Comparison of ENCODE assay signal across 18 mouse cellular contexts in the genomic region with DNA sequence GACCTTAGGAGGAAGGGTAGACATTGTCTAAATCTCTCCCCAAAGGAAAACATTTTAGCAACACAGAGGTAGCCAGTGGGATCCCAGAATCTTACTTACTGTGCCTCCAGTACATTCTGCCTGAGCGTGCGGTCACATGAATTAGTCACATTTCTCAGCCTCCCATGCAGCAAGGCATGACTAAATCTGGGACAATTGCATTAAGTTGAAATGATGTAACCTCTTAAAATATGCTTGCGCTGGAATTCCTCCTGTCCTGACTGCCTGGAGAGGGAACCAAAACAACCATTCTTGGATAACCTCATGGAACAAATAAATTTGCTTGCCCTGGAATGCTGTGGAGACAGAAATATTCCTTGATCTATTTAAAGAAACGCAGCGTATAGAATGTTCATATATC. TPM values are rescaled to one million over a fixed set of nuclear protein-coding genes. Genes with fewer than 3 reads are reported as not detected.
DNase-seq lines count a peak whose midpoint lies in the region; ATAC-seq and TF ChIP-seq lines count a peak whose summit lies in the region.
"Had no signal": no experiment of that assay in that cellular context is flagged by ENCODE, and none has a peak within 500 bp of the region (broad histone marks: within the 10 kb centered on the region; RNA-seq: fewer than 3 reads in every experiment).

No protein-coding gene starts in this region.

- H3K9ac ChIP-seq in midbrain, embryonic 11.5 days (ENCODE audit: low read length): no peak overlapping the region
- H3K9ac ChIP-seq in intestine, postnatal 0 days (ENCODE audit: low read depth, low read length): no peak overlapping the region
- H3K9ac ChIP-seq: forebrain, embryonic 15.5 days; liver, embryonic 14.5 days; stomach, embryonic 15.5 days had no signal

- WGBS in midbrain, embryonic 11.5 days: 91% methylated on average over 5 of the region's 5 CpGs
- WGBS in intestine, postnatal 0 days: 78% methylated on average over 5 of the region's 5 CpGs

- no peak overlapping the region for H3K4me3 ChIP-seq in midbrain, embryonic 11.5 days (ENCODE audit: low read depth, low read length)
- H3K4me3 ChIP-seq in intestine, postnatal 0 days (ENCODE audit: low read depth, low read length): no peak overlapping the region
- H3K4me3 ChIP-seq: forebrain, embryonic 15.5 days; stomach, embryonic 15.5 days had no signal

- no peaks in the 10 kb centered on the region for H3K27me3 ChIP-seq in midbrain, embryonic 11.5 days (ENCODE audit: control insufficient read depth, insufficient read depth, low read length)
- no peaks in the 10 kb centered on the region for H3K27me3 ChIP-seq in intestine, postnatal 0 days (replicated peaks; ENCODE audit: control insufficient read depth, insufficient read depth, low read length)
- H3K27me3 ChIP-seq: CH12.LX; forebrain, embryonic 15.5 days; stomach, embryonic 15.5 days had no signal

- no peak overlapping the region for H3K27ac ChIP-seq in midbrain, embryonic 11.5 days (ENCODE audit: low read depth, low read length)
- no peak overlapping the region for H3K27ac ChIP-seq in intestine, postnatal 0 days (ENCODE audit: low read depth, low read length)
- H3K27ac ChIP-seq: forebrain, embryonic 15.5 days; liver, embryonic 14.5 days; macrophage; stomach, embryonic 15.5 days had no signal

- H3K4me1 ChIP-seq in midbrain, embryonic 11.5 days (ENCODE audit: control insufficient read depth, insufficient read depth, low read length): no peaks in the 10 kb centered on the region
- no peaks in the 10 kb centered on the region for H3K4me1 ChIP-seq in intestine, postnatal 0 days (replicated peaks; ENCODE audit: control insufficient read depth, insufficient read depth, low read length)
- H3K4me1 ChIP-seq: forebrain, embryonic 15.5 days; stomach, embryonic 15.5 days had no signal

- H3K36me3 ChIP-seq in midbrain, embryonic 11.5 days (ENCODE audit: control insufficient read depth, insufficient read depth, low read length): no peaks in the 10 kb centered on the region
- no peaks in the 10 kb centered on the region for H3K36me3 ChIP-seq in intestine, postnatal 0 days (ENCODE audit: control insufficient read depth, insufficient read depth)
- H3K36me3 ChIP-seq: forebrain, embryonic 15.5 days; stomach, embryonic 15.5 days had no signal

- no peaks in the 10 kb centered on the region for H3K9me3 ChIP-seq in midbrain, embryonic 11.5 days (ENCODE audit: control insufficient read depth, low read length)
- H3K9me3 ChIP-seq in intestine, postnatal 0 days (ENCODE audit: control insufficient read depth): no peaks in the 10 kb centered on the region
- H3K9me3 ChIP-seq: forebrain, embryonic 15.5 days; stomach, embryonic 15.5 days had no signal

- no peak overlapping the region for H3K4me2 ChIP-seq in midbrain, embryonic 11.5 days
- no peak overlapping the region for H3K4me2 ChIP-seq in intestine, postnatal 0 days (replicated peaks; ENCODE audit: low read depth)
- H3K4me2 ChIP-seq: forebrain, embryonic 15.5 days; heart, embryonic 11.5 days; stomach, embryonic 15.5 days had no signal

- no peak for TF ChIP-seq CTCF in intestine, postnatal 0 days (IDR thresholded peaks at IDR 0.05; ENCODE audit: low read depth)

- ATAC-seq in midbrain, embryonic 11.5 days (ENCODE audit: low FRiP score): no peak
- ATAC-seq in intestine, postnatal 0 days: no peak
- ATAC-seq: forebrain, embryonic 15.5 days; midbrain, embryonic 16.5 days had no signal

- DNase-seq in left cerebral cortex, adult 9 months (ENCODE audit: low spot score in 2 of 2): peak; percentile 23 to 48
- no peak for DNase-seq in left cerebral cortex, postnatal 10 days (ENCODE audit: extremely low spot score in 1 of 2, low spot score in 2 of 2)
- peak; percentile 86 for DNase-seq in 3T3-L1 (ENCODE audit: low read depth, low spot score)
- peak; percentile 48 for DNase-seq in Muller cell, postnatal 12 days (ENCODE audit: inconsistent ontology term)
- peak; percentile 4 for DNase-seq in mesoderm, embryonic 11.5 days (ENCODE audit: low read depth, low spot score)
- DNase-seq in midbrain, embryonic 11.5 days (ENCODE audit: low spot score, missing footprints): no peak
- DNase-seq: cerebellum, adult 11 months; gastrocnemius, postnatal 25 days; spleen, adult 18-20 months; thymus, postnatal 14 days had no signal

- intact Hi-C loops in left cerebral cortex, postnatal 10 days (cut with DNase I): no loop called here

RNA-seq across cellular contexts. Expression of a gene that starts 33.2 kb away (rescaled TPM):
- total RNA-seq in left cerebral cortex, postnatal 10 days (2021): 100 to 1,000 TPM; 270 to 280 TPM
- 61.0 and 63.3 TPM in 2 replicates for polyA plus RNA-seq in midbrain, embryonic 11.5 days (2014; fragmentation: Nextera tagmentation; extraction: Ambion mirVana)
- 17.9 and 19.2 TPM in 2 replicates for polyA plus RNA-seq in intestine, postnatal 0 days (2015; fragmentation: Nextera tagmentation; extraction: Ambion mirVana)

Comparison
In these comparisons a context has a peak if more than half of its experiments do, and no peak if none do; other contexts are left out.
1. DNase-seq: peak in left cerebral cortex, adult 9 months (2 of 2), 3T3-L1 (single experiment), Muller cell, postnatal 12 days (single experiment) and mesoderm, embryonic 11.5 days (single experiment); none in left cerebral cortex, postnatal 10 days (0 of 2) and midbrain, embryonic 11.5 days (single experiment).